Mouse (Mus musculus) midbrain, postnatal 0 days (tissue): ENCODE measurements around the gene Gm39115. TPM values are rescaled to one million over a fixed set of nuclear protein-coding genes. Genes with fewer than 3 reads are reported as not detected.

Experiments used
- ATAC-seq: fragments of 200-750 bp; cut with Nextera tagmentation; 2 replicates; pipeline ENCODE4 v1.8.0; 2017; ENCODE audit warnings: moderate number of reproducible peaks, mild to moderate bottlenecking, moderate TSS enrichment, moderate library complexity; ENCODE audit not compliant: low FRiP score
- DNase-seq: peaks from one replicate; pipeline ENCODE4 v3.0.0-alpha.2; 2015; ENCODE audit warnings: low spot score
- H3K27ac ChIP-seq: fragments of 300-500 bp; sonication (generic); 2 replicates; pipeline ENCODE4 v1.5.1; 2014; ENCODE audit warnings: low read depth, mild to moderate bottlenecking, low read length, mixed read lengths
- H3K27me3 ChIP-seq: fragments of 300-500 bp; sonication (generic); 2 replicates; pipeline ENCODE4 v1.6.1; 2014; ENCODE audit warnings: low read length, control low read depth, mixed read lengths; ENCODE audit not compliant: insufficient read depth
- H3K36me3 ChIP-seq: fragments of 300-500 bp; sonication (generic); 2 replicates; pipeline ENCODE4 v1.6.1; 2014; ENCODE audit warnings: low read length, control low read depth, mixed read lengths; ENCODE audit not compliant: insufficient read depth
- H3K4me1 ChIP-seq: fragments of 300-500 bp; sonication (generic); 2 replicates; pipeline ENCODE4 v1.6.1; 2014; ENCODE audit warnings: mild to moderate bottlenecking, control low read depth, antibody characterized with exemption, low read length, mixed read lengths; ENCODE audit not compliant: insufficient read depth
- H3K4me2 ChIP-seq: fragments of 300-500 bp; sonication (generic); 2 replicates; pipeline ENCODE4 v1.6.1; 2014; ENCODE audit warnings: low read depth, mild to moderate bottlenecking, low read length, mixed read lengths; ENCODE audit not compliant: poor library complexity, severe bottlenecking
- H3K4me3 ChIP-seq: fragments of 300-500 bp; sonication (generic); 2 replicates; pipeline ENCODE4 v1.5.1; 2014; ENCODE audit warnings: low read depth, mild to moderate bottlenecking, low read length, moderate library complexity
- H3K9ac ChIP-seq: fragments of 300-500 bp; sonication (generic); replicated peaks from 2 replicates; pipeline ENCODE4 v1.6.1; 2014; ENCODE audit warnings: mild to moderate bottlenecking, low read length, moderate library complexity, mixed read lengths; ENCODE audit not compliant: poor library complexity, severe bottlenecking
- H3K9me3 ChIP-seq: fragments of 300-500 bp; sonication (generic); 2 replicates; pipeline ENCODE4 v1.6.1; 2016; ENCODE audit warnings: low read length, control low read depth
- CTCF ChIP-seq: IDR thresholded peaks from 2 replicates; pipeline ENCODE4 v1.5.1; 2016; ENCODE audit warnings: antibody characterized with exemption, mild to moderate bottlenecking
- WGBS: fragments of 180-500 bp; shearing (Covaris S2); extraction: QIAGEN DNeasy Blood & Tissue Kit; methylation state at CpG from one replicate; pipeline ENCODE4 v1.1.7; 2014; 5-methylcytosine and 5-hydroxymethylcytosine counted together
- polyA plus RNA-seq: library from polyadenylated mRNA; unstranded; fragments of >200 nt; fragmentation: Nextera tagmentation; extraction: Ambion mirVana; gene quantifications from 2 replicates; pipeline ENCODE4 v1.2.1, GENCODE M21; 2015
- total RNA-seq: library from RNA; depleted of rRNA; stranded (reverse); fragments of >200 nt; gene quantifications from 2 replicates; pipeline ENCODE4 v1.2.3, GENCODE M21; 2014

The Gm39115 gene
- total and polyA plus RNA-seq, 2 experiments from 2014 or later, result not detected

DNA sequence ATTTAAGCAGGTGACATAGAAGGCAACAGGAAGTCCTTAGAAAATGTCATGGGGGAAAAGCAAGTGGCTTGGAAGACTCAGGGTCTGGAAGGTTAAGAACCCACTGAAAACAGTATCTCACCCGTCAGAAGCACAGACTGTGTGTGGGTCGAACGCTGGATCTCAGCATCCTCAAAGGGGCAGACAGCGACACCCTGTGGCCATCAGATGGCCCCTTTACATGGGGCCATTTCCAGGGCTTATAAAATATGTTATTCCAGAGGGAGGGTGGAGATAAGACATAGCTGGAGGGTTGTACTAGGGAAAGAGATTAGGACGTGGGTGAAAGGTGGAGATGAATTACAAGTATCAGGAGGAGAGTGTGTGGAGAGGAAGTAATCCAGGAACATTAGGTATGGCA is 16.2 kb downstream of the Gm39115 start:
- H3K4me2 ChIP-seq, result no peak overlapping the region
- peak; percentile 12 for DNase-seq

DNA sequence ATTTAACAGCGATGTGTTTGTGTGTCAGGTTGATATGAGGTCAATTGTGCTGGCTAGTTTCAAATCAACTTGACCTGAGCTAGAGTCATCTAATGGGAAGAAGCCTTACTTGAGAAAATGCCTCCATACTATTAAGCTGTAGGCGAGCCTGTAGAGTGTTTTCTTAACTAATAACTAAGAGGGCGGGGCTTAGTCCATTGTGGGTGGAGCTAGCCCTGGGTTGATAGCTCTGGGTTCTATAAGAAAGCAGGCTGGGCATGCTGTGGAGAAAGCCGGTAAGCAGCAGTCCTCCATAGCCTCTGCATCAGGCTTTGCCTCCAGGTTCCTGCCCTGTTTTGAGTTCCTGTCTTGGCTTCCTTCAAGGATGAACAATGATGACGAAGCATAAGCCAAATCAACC is 31.1 kb downstream of the Gm39115 start:
- H3K27ac ChIP-seq, result no peak overlapping the region
- H3K9me3 ChIP-seq, result no peaks in the 10 kb centered on the region
- WGBS, result 60% methylated on average over 5 of the region's 5 CpGs
- H3K36me3 ChIP-seq, result no peaks in the 10 kb centered on the region
- no peak overlapping the region for H3K9ac ChIP-seq
- no peak overlapping the region for H3K4me3 ChIP-seq
- no peaks in the 10 kb centered on the region for H3K27me3 ChIP-seq
- no peak for DNase-seq
- no peak overlapping the region for H3K4me2 ChIP-seq
- no peak for TF ChIP-seq CTCF
- no peak for ATAC-seq
- H3K4me1 ChIP-seq, result no peaks in the 10 kb centered on the region

More for the DNA sequence above, 16.2 kb downstream of the Gm39115 start:
- H3K27ac ChIP-seq, result no peak overlapping the region
- WGBS, result 24% methylated on average over 5 of the region's 5 CpGs
- H3K27me3 ChIP-seq, result no peaks in the 10 kb centered on the region
- ATAC-seq, result no peak
- H3K4me3 ChIP-seq, result no peak overlapping the region
- no peaks in the 10 kb centered on the region for H3K4me1 ChIP-seq
- H3K36me3 ChIP-seq, result no peaks in the 10 kb centered on the region
- no peak overlapping the region for H3K9ac ChIP-seq
- no peaks in the 10 kb centered on the region for H3K9me3 ChIP-seq
- TF ChIP-seq CTCF, result peak; percentile 65

DNA sequence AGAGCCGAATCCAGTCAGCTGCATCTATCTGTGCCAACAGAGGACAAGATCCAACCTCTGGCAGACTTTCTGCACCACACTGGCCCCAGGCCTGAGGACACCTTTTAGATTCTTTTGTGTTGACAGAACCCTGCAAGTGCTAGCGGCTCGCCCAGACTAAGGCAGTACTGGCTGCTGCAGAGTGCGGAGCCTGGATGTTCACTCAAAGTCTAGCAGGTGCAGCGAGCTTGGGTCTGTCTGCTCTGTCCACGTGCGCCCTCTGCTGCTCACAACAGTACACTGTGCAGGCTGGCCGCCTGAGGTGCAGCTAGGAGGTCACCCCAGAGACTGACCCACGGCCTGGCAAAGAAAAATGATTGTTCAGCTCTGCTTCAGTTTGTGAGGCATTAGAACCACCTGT is 38.1 kb downstream of the Gm39115 start:
- 8% methylated on average over 9 of the region's 9 CpGs for WGBS
- Histone ChIP-seq H3K4me3 (peak overlapping the region; percentile 16; the same call in 1 of the 2 replicates), H3K9ac (peak overlapping the region; percentile 37; the same call in 1 of the 2 replicates)

DNA sequence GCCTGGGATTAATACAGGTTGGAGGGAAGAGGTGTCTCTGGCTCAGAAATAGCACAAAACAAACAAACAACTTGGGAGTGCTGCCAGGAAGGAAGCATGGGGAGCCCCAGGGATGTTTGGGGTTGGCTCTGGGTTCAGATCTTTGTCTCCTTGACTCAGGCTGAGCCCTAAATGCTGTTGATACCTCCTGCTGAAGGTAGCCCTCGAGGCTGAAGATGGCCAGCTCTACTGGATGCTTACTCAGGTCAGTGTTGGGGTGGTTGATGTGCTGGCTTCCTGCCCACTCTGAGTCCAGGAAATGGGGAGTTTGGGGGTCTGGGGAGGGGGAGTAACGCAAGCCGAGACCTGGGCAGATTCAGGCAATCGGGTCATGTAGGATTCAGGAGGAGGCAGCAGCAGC is 39.1 kb downstream of the Gm39115 start:
- DNase-seq (no peak), ATAC-seq (no peak)
- Histone ChIP-seq H3K4me2 (peak overlapping the region; percentile 98), H3K9me3 (no peaks in the 10 kb centered on the region), H3K27ac (no peak overlapping the region), H3K27me3 (no peaks in the 10 kb centered on the region), H3K36me3 (no peaks in the 10 kb centered on the region), H3K4me1 (peaks cover 23% of the 10 kb centered on the region; the same call in 1 of the 2 replicates), H3K4me3 (no peak overlapping the region; the same call in 1 of the 2 replicates), H3K9ac (no peak overlapping the region)
- no peak for TF ChIP-seq CTCF
- 69% methylated on average over 4 of the region's 4 CpGs for WGBS

More for the DNA sequence above, 38.1 kb downstream of the Gm39115 start:
- Histone ChIP-seq H3K4me2 (peak overlapping the region; percentile 36), H3K9me3 (no peaks in the 10 kb centered on the region), H3K27ac (no peak overlapping the region), H3K27me3 (no peaks in the 10 kb centered on the region), H3K4me1 (peaks cover 14% of the 10 kb centered on the region; the same call in 1 of the 2 replicates), H3K36me3 (no peaks in the 10 kb centered on the region)
- ATAC-seq (peak; percentile 45; the same call in 1 of the 2 replicates), DNase-seq (peak; percentile 89)
- peak; percentile 94 for TF ChIP-seq CTCF

DNA sequence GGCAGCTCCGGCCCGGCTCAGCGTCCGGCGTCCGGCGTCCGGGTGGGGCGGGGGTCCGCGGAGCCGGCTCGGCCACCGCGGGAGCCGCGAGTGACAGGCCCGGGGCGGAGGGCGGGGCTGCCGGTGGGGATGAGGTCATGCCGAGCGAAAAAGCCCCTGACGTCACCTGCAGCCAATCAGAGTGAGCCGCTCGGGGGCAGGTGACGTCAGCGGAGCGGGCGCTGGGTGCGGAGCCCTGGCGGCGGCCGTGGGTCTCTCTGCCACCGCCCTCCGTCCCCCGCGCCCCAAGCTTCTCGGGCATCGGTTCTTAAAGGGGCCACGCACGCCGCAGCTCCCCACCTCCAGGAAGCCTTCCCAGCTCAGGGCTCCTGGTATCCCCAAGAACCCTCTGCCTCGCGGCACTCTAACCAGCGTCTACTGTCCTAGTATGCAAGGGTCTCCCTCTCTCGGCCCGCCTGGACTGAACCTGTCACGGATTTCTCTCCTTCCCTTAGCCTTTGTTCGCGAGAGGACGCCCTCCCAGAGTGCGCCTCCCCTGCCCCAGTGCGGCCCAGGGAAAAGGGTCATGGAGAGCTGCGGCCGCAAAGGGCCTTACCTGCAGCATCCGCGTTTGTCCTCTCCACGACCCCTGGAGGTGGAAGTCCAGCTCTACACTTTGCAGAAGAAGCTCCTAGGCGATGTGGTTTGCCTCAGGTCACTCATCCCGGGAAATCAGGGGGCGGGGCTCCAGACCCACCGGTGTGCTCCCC is 40.5 kb downstream of the Gm39115 start, which contains the start of gene Dusp8:
TSS of gene Dusp8 (minus strand) at position 661 of the 749 bp plus-strand sequence.
- TF ChIP-seq CTCF, result peak; percentile 62
- H3K4me3 ChIP-seq, result peak within 1 kb of the TSS; percentile 85
- H3K36me3 ChIP-seq, result no peaks in the 10 kb centered on the region
- peak within 1 kb of the TSS; percentile 93 for H3K9ac ChIP-seq
- peak within 1 kb of the TSS; percentile 95 for H3K27ac ChIP-seq
- no peaks in the 10 kb centered on the region for H3K9me3 ChIP-seq
- no peaks in the 10 kb centered on the region for H3K27me3 ChIP-seq
- WGBS, result 2% methylated on average over 57 of the region's 63 CpGs
- DNase-seq (peak; percentile 96), ATAC-seq (peak; percentile 83)
- H3K4me1 ChIP-seq, result peaks cover 36% of the 10 kb centered on the region
- peak within 1 kb of the TSS; percentile 98 for H3K4me2 ChIP-seq
